Mouse (Mus musculus) embryonic facial prominence, embryonic 14.5 days (tissue): ENCODE data around the gene Hells. TPM values are rescaled to one million over a fixed set of nuclear protein-coding genes. Genes with fewer than 3 reads are reported as not detected.

Experiments
- ATAC-seq: fragments of 200-750 bp; cut with Nextera tagmentation; 2 replicates; pipeline ENCODE4 v1.8.0; 2017; ENCODE audit warnings: low read depth, moderate number of reproducible peaks, moderate TSS enrichment
- DNase-seq: peaks from one replicate; pipeline ENCODE4 v3.0.0-alpha.2; 2015; ENCODE audit warnings: low spot score
- H3K27ac ChIP-seq: fragments of 300-500 bp; sonication (generic); replicated peaks from 2 replicates; pipeline ENCODE4 v1.5.1; 2014; ENCODE audit warnings: low read depth, mild to moderate bottlenecking, low read length, moderate library complexity
- H3K27me3 ChIP-seq: fragments of 300-500 bp; sonication (generic); replicated peaks from 2 replicates; pipeline ENCODE4 v1.6.1; 2014; ENCODE audit warnings: low read length; ENCODE audit not compliant: control insufficient read depth, insufficient read depth
- H3K36me3 ChIP-seq: fragments of 300-500 bp; sonication (generic); 2 replicates; pipeline ENCODE4 v1.6.1; 2014; ENCODE audit warnings: low read length, mixed read lengths; ENCODE audit not compliant: control insufficient read depth, insufficient read depth
- H3K4me1 ChIP-seq: fragments of 300-500 bp; sonication (generic); 2 replicates; pipeline ENCODE4 v1.6.1; 2014; ENCODE audit warnings: antibody characterized with exemption, low read length; ENCODE audit not compliant: control insufficient read depth, insufficient read depth
- H3K4me2 ChIP-seq: fragments of 300-500 bp; sonication (generic); 2 replicates; pipeline ENCODE4 v1.6.1; 2014; ENCODE audit warnings: low read depth, mild to moderate bottlenecking, low read length, moderate library complexity, mixed read lengths
- H3K4me3 ChIP-seq: fragments of 300-500 bp; sonication (generic); 2 replicates; pipeline ENCODE4 v1.5.1; 2014; ENCODE audit warnings: low read depth, mild to moderate bottlenecking, low read length
- H3K9ac ChIP-seq: fragments of 300-500 bp; sonication (generic); 2 replicates; pipeline ENCODE4 v1.6.1; 2014; ENCODE audit warnings: low read depth, mild to moderate bottlenecking, low read length, moderate library complexity, mixed read lengths
- H3K9me3 ChIP-seq: fragments of 300-500 bp; sonication (generic); 2 replicates; pipeline ENCODE4 v1.6.1; 2016; ENCODE audit warnings: low read length; ENCODE audit not compliant: control insufficient read depth
- WGBS: fragments of 180-500 bp; shearing (Covaris S2); extraction: QIAGEN DNeasy Blood & Tissue Kit; methylation state at CpG from one replicate; pipeline ENCODE4 v1.1.7; 2014; 5-methylcytosine and 5-hydroxymethylcytosine counted together
- microRNA-seq: library from miRNA; unstranded; fragments of <30 nt; microRNA quantifications from one replicate; pipeline ENCODE4, GENCODE M21; 2016; ENCODE audit warnings: borderline number of aligned reads
- polyA plus RNA-seq: library from polyadenylated mRNA; unstranded; fragments of >200 nt; fragmentation: Nextera tagmentation; extraction: Ambion mirVana; gene quantifications from 2 replicates; pipeline ENCODE4 v1.2.1, GENCODE M21; 2014

Hells gene
- polyA plus RNA-seq, 1 experiment from 2014 or later, result 35.4 TPM

DNA sequence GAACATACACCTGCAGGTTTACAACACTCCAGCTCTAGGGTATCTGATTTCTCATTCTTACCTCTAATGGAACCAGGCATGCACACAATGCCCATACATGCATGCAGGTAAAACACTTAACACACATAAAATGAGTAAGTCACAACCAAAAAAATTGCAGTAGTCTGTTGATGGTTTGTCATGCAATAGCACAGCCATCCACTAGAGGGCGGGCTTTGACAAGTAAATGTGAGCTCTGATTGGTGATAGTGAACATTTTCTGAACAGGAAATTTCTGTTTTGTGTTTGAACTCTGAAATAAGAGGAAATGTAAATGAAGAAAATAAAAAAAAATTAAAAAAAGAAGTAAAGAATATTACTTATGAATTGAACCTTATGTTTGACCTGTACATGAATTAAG lies 51.3 kb downstream of the Hells start:
- no peak overlapping the region for H3K4me2 ChIP-seq
- no peaks in the 10 kb centered on the region for H3K9me3 ChIP-seq
- no peaks in the 10 kb centered on the region for H3K27me3 ChIP-seq
- H3K4me3 ChIP-seq, result no peak overlapping the region
- H3K9ac ChIP-seq, result no peak overlapping the region
- H3K36me3 ChIP-seq, result no peaks in the 10 kb centered on the region
- ATAC-seq (no peak), DNase-seq (peak; percentile 72)
- no peak overlapping the region for H3K27ac ChIP-seq
- WGBS, result 3% methylated on average over 1 of the region's 1 CpGs
- H3K4me1 ChIP-seq, result no peaks in the 10 kb centered on the region

- no peak for ATAC-seq
- H3K9me3 ChIP-seq, result peaks cover 6% of the 10 kb centered on the region; the same call in 1 of the 2 replicates
- no peak overlapping the region for H3K9ac ChIP-seq
- no peaks in the 10 kb centered on the region for H3K4me1 ChIP-seq
- H3K27ac ChIP-seq, result no peak overlapping the region
- no peaks in the 10 kb centered on the region for H3K27me3 ChIP-seq
- DNase-seq, result no peak
- H3K4me2 ChIP-seq, result no peak overlapping the region
- no peaks in the 10 kb centered on the region for H3K36me3 ChIP-seq
- H3K4me3 ChIP-seq, result no peak overlapping the region
- 82% methylated on average over 4 of the region's 4 CpGs for WGBS
Observed at GRCm38 (mm10) chr19:38998248-38998647, 67.5 kb downstream of the Hells start.

GRCm38 (mm10) chr19:38998676-38999075 lies 68.0 kb downstream of the Hells start:
- 79% methylated on average over 1 of the region's 1 CpGs for WGBS
- Histone ChIP-seq H3K9me3 (peaks cover 2% of the 10 kb centered on the region; the same call in 1 of the 2 replicates), H3K9ac (no peak overlapping the region), H3K4me3 (no peak overlapping the region), H3K4me1 (no peaks in the 10 kb centered on the region), H3K36me3 (no peaks in the 10 kb centered on the region), H3K27me3 (no peaks in the 10 kb centered on the region), H3K4me2 (no peak overlapping the region), H3K27ac (no peak overlapping the region)
- ATAC-seq (no peak), DNase-seq (no peak)

- Histone ChIP-seq H3K9ac (no peak overlapping the region), H3K27ac (no peak overlapping the region), H3K4me3 (no peak overlapping the region), H3K4me1 (no peaks in the 10 kb centered on the region), H3K27me3 (no peaks in the 10 kb centered on the region), H3K36me3 (no peaks in the 10 kb centered on the region), H3K9me3 (no peaks in the 10 kb centered on the region), H3K4me2 (no peak overlapping the region)
- no peak for ATAC-seq
- DNase-seq, result no peak
- WGBS, result 95% methylated on average over 1 of the region's 1 CpGs
Observed at GRCm38 (mm10) chr19:39005132-39005531, 74.4 kb downstream of the Hells start.

DNA sequence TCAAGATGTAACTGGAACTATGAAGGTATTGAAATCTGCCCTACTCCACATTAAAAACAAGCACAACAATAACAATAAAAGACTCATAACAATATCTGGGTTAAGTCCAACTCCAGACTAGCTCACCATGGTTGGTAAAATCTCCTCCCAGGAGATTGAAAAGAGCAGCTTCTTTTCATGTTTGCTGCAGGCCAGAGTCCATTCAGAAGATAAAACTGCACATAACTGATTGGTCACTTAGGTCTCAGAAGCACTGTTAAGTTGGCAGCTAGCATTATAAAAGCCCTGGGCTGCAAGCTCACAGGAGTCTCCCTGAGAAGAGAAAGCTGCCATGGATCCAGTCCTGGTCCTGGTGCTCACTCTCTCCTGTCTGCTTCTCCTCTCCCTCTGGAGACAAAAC lies 76.0 kb downstream of the Hells start, which contains the start of gene Cyp2c55:
Gene Cyp2c55 (plus strand): TSS at position 305 of the 400 bp plus-strand sequence.
- ATAC-seq, result no peak

More for the DNA sequence above, 76.0 kb downstream of the Hells start, which contains the start of gene Cyp2c55:
- no peak for DNase-seq
- no peaks in the 10 kb centered on the region for H3K27me3 ChIP-seq
- H3K36me3 ChIP-seq, result no peaks in the 10 kb centered on the region
- no peak within 1 kb of the TSS for H3K9ac ChIP-seq
- no peaks in the 10 kb centered on the region for H3K4me1 ChIP-seq
- no peak within 1 kb of the TSS for H3K4me3 ChIP-seq
- no peak within 1 kb of the TSS for H3K4me2 ChIP-seq
- H3K27ac ChIP-seq, result no peak within 1 kb of the TSS
- no peaks in the 10 kb centered on the region for H3K9me3 ChIP-seq

Small RNAs within 50 kb of the gene (microRNA-seq; reads per million reads assigned to microRNA genes)
- gene Gm23800, result not detected

Other genes starting within 250 kb of the Hells start
- 6.5 and 8.5 TPM in 2 replicates for gene Noc3l, start 111.7 kb upstream of the Hells start, polyA plus RNA-seq
- 4.2 and 4.7 TPM in 2 replicates for gene Tbc1d12, start 94.3 kb upstream of the Hells start, polyA plus RNA-seq
- gene Cyp2c55, start 76.1 kb downstream of the Hells start, polyA plus RNA-seq, result not detected in 2 replicates
- gene Cyp2c65, start 130.1 kb downstream of the Hells start, polyA plus RNA-seq, result not detected in 2 replicates
- not detected in 2 replicates for gene Cyp2c66, start 183.0 kb downstream of the Hells start, polyA plus RNA-seq